Mouse (Mus musculus): Measurements from ENCODE around the gene Coa5. TPM values are rescaled to one million over a fixed set of nuclear protein-coding genes. Genes with fewer than 3 reads are reported as not detected.

Gene Coa5
- polyA plus RNA-seq, 1 experiment from 2014 or later = 23.8 TPM

GRCm38 (mm10) chr1:37466322-37466995 is 36.6 kb upstream of the Coa5 start:
- Histone ChIP-seq H3K27me3 (replicated peaks; ENCODE audit: insufficient read depth, low read length) (no peaks in the 10 kb centered on the region), H3K9me3 (ENCODE audit: low read length) (no peaks in the 10 kb centered on the region), H3K9ac (replicated peaks; ENCODE audit: low read depth) (no peak overlapping the region), H3K36me3 (ENCODE audit: insufficient read depth, low read length) (no peaks in the 10 kb centered on the region), H3K4me3 (ENCODE audit: low read depth, low read length) (no peak overlapping the region), H3K27ac (ENCODE audit: low read length) (no peak overlapping the region), H3K4me1 (ENCODE audit: insufficient read depth, low read depth, low read length) (no peaks in the 10 kb centered on the region), H3K4me2 (replicated peaks; ENCODE audit: low read depth, low read length) (no peak overlapping the region)
- ATAC-seq = no peak
- 79% methylated on average over 3 of the region's 3 CpGs for WGBS
- DNase-seq (ENCODE audit: low spot score) = no peak
- peak; percentile 38 for TF ChIP-seq CTCF (IDR thresholded peaks at IDR 0.05)
- TF ChIP-seq EP300 (IDR thresholded peaks at IDR 0.05) = no peak

GRCm38 (mm10) chr1:37464878-37465452 is 35.1 kb upstream of the Coa5 start:
- Histone ChIP-seq H3K4me3 (ENCODE audit: low read depth, low read length) (no peak overlapping the region), H3K4me2 (replicated peaks; ENCODE audit: low read depth, low read length) (no peak overlapping the region), H3K9me3 (ENCODE audit: low read length) (no peaks in the 10 kb centered on the region), H3K36me3 (ENCODE audit: insufficient read depth, low read length) (no peaks in the 10 kb centered on the region), H3K4me1 (ENCODE audit: insufficient read depth, low read depth, low read length) (no peaks in the 10 kb centered on the region), H3K27me3 (replicated peaks; ENCODE audit: insufficient read depth, low read length) (no peaks in the 10 kb centered on the region), H3K27ac (ENCODE audit: low read length) (no peak overlapping the region), H3K9ac (replicated peaks; ENCODE audit: low read depth) (no peak overlapping the region)
- 76% methylated on average over 10 of the region's 10 CpGs for WGBS
- ATAC-seq (no peak), DNase-seq (ENCODE audit: low spot score) (no peak)
- no peak for TF ChIP-seq EP300 (IDR thresholded peaks at IDR 0.05)
- no peak for TF ChIP-seq CTCF (IDR thresholded peaks at IDR 0.05)

GRCm38 (mm10) chr1:37457546-37457945 is 27.6 kb upstream of the Coa5 start:
- ATAC-seq (no peak), DNase-seq (ENCODE audit: low spot score) (no peak)
- 0 out of 2 replicates have a peak, but pooled peaks cover 2% of the 10 kb centered on the region for H3K36me3 ChIP-seq (ENCODE audit: insufficient read depth, low read length)
- no peak for TF ChIP-seq CTCF (IDR thresholded peaks at IDR 0.05)
- no peak for TF ChIP-seq EP300 (IDR thresholded peaks at IDR 0.05)
- H3K27ac ChIP-seq (ENCODE audit: low read length) = no peak overlapping the region
- no peak overlapping the region for H3K4me2 ChIP-seq (replicated peaks; ENCODE audit: low read depth, low read length)
- no peak overlapping the region for H3K9ac ChIP-seq (replicated peaks; ENCODE audit: low read depth)
- 86% methylated on average over 7 of the region's 7 CpGs for WGBS
- H3K4me1 ChIP-seq (ENCODE audit: insufficient read depth, low read depth, low read length) = no peaks in the 10 kb centered on the region
- no peaks in the 10 kb centered on the region for H3K27me3 ChIP-seq (replicated peaks; ENCODE audit: insufficient read depth, low read length)
- H3K9me3 ChIP-seq (ENCODE audit: low read length) = no peaks in the 10 kb centered on the region
- H3K4me3 ChIP-seq (ENCODE audit: low read depth, low read length) = no peak overlapping the region

DNA sequence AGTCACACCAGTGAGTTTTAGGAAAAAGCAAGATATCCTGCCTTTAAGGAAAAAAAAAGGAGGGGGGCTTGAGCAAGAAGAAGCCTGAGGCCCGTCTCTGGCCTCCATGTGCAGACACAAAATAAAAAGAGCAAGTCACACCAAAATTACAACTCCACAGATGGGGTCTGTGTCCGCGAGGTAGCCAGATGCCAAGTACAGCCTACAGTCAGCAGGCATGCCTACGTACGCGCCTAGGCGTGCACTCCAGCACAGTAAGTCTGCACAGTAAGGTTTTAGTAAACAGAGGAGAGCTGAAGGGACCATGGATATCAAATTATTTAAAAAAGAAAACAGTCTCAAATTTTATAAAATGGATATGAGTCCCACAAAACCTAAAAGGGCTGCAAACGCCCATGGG is 21.4 kb upstream of the Coa5 start:
- H3K4me1 ChIP-seq (ENCODE audit: insufficient read depth, low read depth, low read length) = no peaks in the 10 kb centered on the region
- no peak for ATAC-seq

DNA sequence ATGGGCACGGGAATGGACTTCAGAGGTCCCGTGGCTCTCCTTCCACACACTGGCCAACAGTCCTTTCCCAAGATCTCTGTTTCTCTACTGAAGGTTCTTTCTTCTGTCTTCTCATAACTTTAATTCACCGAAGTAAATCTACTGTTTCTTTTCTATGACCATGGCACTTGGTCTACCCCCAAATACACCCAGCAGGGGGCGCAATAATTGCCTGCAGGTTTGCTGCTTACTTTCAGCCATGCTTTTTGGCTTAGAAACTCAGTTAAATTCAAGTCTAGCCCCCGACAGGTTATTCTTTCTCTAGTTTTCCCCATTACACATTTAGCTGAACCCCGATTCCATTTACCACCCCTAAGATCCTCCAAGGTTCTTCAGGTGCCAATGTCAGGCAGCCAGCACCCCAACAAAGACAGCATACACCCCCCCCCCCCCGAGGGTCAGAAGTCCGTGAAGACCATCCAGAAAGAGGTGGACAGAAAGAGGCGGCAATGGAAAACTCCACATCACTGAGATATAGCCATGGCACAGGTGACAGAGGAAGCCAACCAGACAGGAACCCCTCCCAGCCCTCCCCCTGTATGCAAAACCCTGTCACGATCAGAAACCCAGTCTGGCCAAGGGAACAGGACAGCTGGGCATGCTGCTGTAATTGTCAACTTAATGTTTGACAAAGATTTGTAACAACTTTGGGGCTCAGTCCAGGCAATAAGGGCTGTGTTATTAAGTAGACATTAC is 18.6 kb upstream of the Coa5 start:
- ATAC-seq (no peak), DNase-seq (ENCODE audit: low spot score) (peak; percentile 44)
- Histone ChIP-seq H3K36me3 (ENCODE audit: insufficient read depth, low read length) (no peaks in the 10 kb centered on the region), H3K27ac (ENCODE audit: low read length) (no peak overlapping the region), H3K4me3 (ENCODE audit: low read depth, low read length) (no peak overlapping the region), H3K4me2 (replicated peaks; ENCODE audit: low read depth, low read length) (no peak overlapping the region), H3K27me3 (replicated peaks; ENCODE audit: insufficient read depth, low read length) (no peaks in the 10 kb centered on the region), H3K9ac (replicated peaks; ENCODE audit: low read depth) (no peak overlapping the region), H3K9me3 (ENCODE audit: low read length) (no peaks in the 10 kb centered on the region), H3K4me1 (ENCODE audit: insufficient read depth, low read depth, low read length) (no peaks in the 10 kb centered on the region)
- WGBS = 77% methylated on average over 10 of the region's 10 CpGs
- TF ChIP-seq CTCF (IDR thresholded peaks at IDR 0.05) (peak; percentile 71), EP300 (IDR thresholded peaks at IDR 0.05) (no peak)

More for the DNA sequence above, 21.4 kb upstream of the Coa5 start:
- no peaks in the 10 kb centered on the region for H3K9me3 ChIP-seq (ENCODE audit: low read length)
- TF ChIP-seq CTCF (IDR thresholded peaks at IDR 0.05) = no peak
- TF ChIP-seq EP300 (IDR thresholded peaks at IDR 0.05) = no peak
- no peak overlapping the region for H3K9ac ChIP-seq (replicated peaks; ENCODE audit: low read depth)
- 90% methylated on average over 8 of the region's 8 CpGs for WGBS
- H3K27ac ChIP-seq (ENCODE audit: low read length) = no peak overlapping the region
- no peak overlapping the region for H3K4me2 ChIP-seq (replicated peaks; ENCODE audit: low read depth, low read length)
- no peaks in the 10 kb centered on the region for H3K36me3 ChIP-seq (ENCODE audit: insufficient read depth, low read length)
- no peaks in the 10 kb centered on the region for H3K27me3 ChIP-seq (replicated peaks; ENCODE audit: insufficient read depth, low read length)
- no peak overlapping the region for H3K4me3 ChIP-seq (ENCODE audit: low read depth, low read length)
- no peak for DNase-seq (ENCODE audit: low spot score)
